Mouse (Mus musculus) heart, postnatal 25 days (tissue): ENCODE measurements at regions not wholly inside any gene's neighbourhood (a gene's known extent, or its start where the extent isn't known, plus 50 kb on each side); places are given as distances from the start of the nearest gene placed in this dataset.

Experiments used
- DNase-seq: peaks from one replicate; pipeline ENCODE4 v3.0.0; 2022; ENCODE audit warnings: low spot score
- intact Hi-C: fragments of 180-260 bp; cut with DNase I; formaldehyde crosslinking; loops from one replicate; pipeline ENCODE4 v1.15.1; 2025

DNA sequence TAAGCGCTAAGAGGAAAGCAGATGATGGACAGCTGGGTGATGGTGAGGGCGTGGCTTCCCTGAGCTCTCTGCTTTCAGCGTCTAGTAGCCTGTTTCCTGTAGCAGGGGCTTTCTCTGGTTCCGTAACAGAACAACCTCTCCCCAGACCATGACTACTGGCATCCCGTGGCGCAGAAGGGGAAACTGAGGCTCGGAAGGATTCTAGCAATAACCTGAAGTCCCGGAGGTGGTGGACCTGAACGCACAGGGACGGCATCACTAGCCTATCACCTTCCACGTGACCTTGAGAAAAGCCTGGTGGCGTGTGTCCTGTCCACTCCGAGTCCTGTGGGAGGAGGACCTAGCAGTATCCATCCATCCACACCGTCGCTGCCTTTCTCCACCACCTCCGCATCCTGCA is 208.1 kb downstream of the Gm26897 start:
- DNase-seq, result no peak
- intact Hi-C loops, result no loop called here

DNA sequence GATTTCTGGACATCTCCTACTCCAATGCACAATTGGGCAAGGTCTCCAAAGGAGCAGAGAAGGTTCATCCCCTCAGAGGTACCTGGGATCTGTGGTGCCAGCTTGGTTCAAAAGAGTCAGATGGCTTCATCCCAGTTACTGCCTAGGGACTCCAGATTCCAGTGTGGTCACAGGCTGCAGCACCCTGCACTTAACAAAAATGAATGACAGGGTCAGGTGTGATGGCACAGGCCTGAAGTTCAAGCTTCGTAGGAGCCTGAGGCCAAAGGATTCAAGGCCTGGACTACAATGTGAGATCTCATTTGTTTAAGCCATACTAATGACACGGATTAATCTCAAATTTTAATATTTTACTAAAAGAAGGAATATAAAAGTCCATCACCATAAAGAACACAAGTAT is 209.1 kb downstream of the Gm26897 start:
- intact Hi-C loops, result no loop called here
- no peak for DNase-seq

DNA sequence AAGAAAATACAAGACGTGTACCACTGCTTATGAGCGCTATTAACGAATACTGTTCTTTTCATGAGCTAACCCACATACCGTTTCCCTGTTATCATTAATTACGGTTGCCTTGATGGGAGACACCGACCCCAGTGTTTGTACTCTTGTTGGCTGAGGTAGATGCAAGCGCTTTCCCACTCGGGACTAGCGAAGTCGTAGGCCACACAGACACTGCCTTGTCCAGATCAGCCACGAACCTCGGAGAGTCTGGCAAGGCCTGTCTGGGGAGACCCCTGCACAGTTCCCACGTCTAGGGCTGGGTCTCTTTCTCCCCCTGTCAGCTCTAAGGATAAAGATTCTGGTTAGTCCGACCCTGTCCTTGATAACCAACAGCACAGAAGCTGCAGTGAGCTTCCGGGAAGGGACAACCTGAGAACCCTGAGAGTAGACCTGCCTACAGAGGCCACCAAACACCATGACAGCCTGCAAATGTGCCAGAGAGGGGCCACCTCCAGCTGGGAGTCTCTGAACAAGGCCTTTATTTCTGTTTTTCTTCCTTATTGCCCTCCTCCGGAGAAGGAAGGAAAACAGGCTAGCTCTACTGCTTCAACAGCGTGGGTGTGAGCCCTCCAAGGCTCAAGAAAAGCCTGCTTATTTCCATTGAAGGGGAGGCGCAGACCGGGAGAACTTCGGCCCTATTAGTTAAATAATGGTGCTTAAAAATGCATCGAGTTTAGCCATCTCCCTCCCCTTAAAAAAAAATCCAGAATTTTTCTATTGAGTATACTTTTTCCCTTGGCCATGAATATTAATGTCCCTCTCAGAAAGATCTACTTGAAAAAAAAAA is 209.8 kb downstream of the Gm26897 start:
- intact Hi-C loops, result no loop called here
- DNase-seq, result no peak

DNA sequence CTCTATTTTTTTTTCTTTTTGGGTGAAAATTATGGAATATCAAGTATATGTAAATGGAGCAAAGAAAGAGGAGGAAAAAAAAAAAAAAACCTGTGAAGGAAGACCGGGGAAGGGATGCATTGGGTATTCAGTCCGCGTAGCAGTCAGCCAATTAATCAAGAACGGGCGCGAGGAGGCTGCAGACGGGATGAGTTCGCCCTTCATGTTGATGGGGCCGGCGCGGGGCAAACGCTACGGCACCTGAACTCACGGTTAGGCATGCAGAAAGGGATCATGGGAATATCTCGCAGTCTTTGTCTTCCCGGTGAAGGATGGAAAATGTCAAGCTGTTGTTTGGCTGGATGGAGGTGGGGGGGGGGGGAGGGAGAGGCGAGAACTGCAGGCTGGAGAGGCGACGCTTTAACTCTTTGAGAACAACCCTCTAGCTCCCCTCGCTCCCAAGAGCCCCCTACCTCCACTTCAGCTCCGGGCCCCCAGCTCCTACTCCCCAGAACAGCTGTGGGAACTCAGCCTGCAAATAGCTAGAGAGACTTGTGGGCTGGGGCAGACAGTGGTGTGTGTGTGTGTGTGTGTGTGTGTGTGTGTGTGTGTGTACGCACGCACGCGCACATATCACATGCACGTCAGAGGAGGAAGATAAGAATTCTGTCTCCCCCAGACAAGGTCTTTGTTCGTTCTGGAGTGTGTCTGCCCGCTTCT is 210.7 kb downstream of the Gm26897 start:
- DNase-seq, result no peak
- intact Hi-C loops, result no loop called here

DNA sequence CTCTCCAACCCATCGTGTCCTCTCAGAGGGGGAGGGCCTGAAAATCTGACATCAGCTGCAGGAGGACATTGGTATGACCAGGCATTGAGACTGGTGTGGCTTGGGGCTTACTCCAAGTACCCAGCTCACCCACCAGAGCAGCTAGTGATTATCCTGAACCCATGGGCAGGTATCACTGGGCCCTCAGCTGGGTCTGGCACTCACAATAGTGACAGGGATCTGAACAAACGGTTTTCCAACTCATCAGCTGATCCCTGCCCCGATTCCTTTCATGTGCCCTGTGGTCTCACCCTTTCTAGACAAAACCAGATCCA is 211.2 kb downstream of the Gm26897 start:
- DNase-seq, result no peak
- intact Hi-C loops, result no loop called here

DNA sequence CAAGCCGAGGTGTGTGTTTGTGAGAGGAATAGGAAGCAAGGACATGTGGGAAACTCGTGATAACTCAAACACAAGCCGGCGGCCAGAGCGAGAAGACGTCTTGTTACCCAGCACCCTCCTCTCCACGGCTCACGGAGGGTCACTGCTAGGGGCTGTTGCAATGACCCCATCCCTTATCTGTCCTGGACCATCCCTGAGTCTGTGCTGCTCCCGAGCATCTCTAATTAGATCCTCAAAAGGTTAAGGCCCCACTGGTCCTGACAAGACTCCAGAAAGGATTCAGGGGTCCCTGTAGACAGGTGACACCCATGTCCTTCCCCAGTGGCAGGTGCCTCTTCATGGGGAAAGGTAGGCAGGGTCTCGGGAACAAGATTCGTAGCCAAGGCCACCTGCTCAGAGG is 212.6 kb downstream of the Gm26897 start:
- no peak for DNase-seq
- intact Hi-C loops, result no loop called here

DNA sequence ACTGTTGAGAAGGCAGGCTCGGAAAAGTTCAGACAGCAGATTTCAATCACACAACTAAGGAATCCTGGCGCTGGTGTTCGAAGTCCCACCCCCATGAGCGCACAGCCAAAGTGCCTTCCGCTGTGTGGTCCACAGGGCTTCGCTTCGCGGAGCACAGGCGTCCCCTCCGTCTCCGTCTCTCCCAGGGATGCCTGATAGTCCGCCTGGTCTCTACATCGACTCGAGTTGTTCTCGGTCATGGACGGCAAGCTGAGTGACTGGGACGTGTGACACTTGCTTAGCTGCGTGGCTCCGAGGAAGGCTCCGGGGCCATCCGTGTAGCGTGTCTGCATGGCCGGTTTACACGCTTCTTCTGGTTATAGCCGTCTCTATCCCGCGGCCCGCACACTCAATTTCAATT is 224.0 kb downstream of the Gm26897 start:
- DNase-seq, result no peak
- intact Hi-C loops, result no loop called here

DNA sequence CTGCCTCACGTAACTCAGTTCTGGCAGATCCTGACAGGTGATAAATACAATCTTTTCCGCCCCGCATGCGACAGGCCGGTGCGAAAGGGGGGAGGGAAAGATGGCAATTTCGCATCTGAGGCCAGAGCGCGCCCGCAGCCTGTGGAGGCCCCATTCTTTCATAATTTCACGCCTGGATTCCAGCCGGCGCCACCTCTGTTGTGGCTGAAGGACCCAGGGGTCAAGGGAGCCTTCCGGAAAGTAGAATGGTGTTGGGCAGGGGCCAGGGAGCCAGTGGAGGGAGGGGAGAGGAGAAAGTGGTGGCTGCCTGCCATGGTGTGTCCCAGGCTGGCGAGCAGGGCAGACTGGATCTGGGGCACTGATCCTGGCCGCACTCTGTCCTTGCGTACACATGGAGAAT is 224.5 kb downstream of the Gm26897 start:
- DNase-seq, result no peak
- intact Hi-C loops, result no loop called here

DNA sequence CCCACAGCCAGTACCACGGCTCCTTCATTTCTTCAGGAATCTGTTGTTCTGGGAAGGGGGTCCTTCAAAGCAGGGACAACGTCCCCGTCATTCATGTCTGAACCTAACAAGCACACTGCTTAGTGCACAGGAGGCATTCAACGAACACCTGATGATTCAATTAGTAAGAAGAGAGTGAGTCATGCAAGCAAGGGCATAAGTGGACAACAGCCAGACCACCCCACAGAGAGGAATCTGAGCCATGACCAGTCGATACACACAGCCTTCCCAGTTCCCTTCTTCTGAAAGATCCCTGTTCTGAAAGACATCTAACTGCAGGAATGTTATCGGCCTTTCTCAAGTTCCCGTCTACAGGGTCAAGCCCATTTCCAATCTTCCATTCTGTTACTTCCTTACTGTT is 231.6 kb downstream of the Gm26897 start:
- no peak for DNase-seq
- intact Hi-C loops, result no loop called here

DNA sequence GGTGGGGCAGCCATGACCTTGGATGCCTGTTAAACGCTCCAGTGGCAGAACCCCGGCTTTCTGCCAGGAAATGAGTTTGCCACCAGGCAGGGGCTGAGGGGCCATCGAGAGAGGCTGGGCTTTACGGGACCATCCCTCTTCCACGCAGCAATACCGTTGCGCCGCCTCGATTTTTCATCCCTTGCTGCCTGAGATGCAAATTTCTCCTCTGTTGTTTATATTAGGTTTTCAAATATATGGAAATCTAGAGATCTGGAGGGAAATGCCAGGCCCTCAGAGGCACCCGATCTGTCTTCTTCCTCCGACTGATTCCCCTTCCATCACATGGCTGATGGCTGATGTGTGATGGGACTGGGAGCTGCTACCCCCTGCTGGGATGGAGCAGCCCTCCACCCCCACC is 234.4 kb downstream of the Gm26897 start:
- no peak for DNase-seq
- intact Hi-C loops, result no loop called here

DNA sequence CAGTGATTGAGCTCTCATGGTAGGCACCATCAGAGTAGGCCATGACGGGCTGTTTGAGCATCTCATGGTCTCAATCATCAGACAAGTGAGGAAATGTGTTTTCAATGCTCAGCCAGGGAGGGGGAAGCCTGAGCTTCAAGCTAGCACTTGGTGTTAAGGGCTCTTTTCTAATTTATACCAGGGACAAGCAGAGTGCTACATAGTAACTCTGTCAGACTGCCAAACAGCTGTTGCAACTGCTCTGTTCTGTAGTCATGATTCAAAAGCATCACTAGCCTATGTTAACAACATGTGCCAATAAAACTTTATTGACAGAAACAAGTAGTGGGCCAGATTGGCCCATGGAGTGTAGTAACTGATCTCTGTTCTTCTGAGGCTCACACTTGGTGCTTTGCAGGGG is 235.0 kb downstream of the Gm26897 start:
- intact Hi-C loops, result no loop called here
- no peak for DNase-seq

DNA sequence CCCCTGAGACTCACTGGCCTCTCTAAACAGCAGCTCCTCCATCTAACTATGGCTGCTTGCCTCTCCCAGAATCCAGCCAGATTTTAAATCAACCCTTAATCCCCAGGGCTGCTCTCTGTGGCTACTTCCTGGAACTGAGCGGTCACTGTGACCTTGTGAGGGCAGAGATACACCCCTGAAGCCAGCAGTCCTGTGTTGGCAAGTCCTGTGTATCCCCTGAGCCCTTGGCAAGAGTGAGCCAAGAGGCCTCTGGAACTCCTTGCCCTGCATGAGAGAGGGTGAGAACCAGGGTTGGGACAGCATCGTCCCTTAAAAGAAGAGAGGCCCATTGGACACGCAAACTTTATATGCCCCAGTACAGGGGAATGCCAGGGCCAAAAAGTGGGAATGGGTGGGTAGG is 237.5 kb downstream of the Gm26897 start:
- intact Hi-C loops, result no loop called here
- DNase-seq, result no peak

DNA sequence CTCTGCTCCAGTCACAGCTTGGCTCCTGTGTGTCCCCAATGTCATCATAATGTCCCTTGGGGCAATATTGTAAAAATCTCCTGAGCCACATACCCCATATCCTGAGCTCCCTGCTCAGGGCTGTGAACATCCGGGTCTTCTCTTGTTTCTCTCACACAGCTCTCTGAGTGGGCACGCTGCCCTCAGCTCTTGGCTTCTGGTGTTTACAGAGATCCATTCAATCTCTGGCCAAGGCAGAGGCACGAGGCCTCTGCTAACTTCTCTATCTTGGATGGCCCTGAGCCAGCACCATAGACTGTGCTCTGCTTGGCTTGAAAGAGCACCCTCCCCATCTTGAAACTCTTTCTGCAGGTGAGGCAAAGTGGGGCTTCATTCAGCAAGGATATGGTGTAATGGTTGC is 238.2 kb downstream of the Gm26897 start:
- DNase-seq, result no peak
- intact Hi-C loops, result no loop called here

DNA sequence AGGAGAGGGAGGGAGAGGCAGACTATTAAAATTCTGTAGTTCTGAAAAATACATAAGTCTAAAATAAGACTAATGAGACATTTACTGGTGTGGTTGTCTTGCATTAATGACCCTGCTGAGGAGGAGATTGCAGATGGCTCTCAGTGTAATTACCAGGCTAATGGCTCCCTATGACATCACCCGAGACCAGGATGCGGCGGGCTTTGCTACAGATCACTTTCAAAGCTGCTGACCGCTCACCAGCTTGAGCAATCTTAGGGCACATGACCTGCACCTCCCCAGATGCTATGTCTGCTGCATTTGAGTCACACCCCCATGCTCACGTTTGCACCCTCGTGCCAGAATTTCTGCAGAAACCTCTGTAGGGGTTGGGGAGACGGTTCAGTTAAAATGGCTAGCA is 242.0 kb downstream of the Gm26897 start:
- no peak for DNase-seq
- intact Hi-C loops, result no loop called here

DNA sequence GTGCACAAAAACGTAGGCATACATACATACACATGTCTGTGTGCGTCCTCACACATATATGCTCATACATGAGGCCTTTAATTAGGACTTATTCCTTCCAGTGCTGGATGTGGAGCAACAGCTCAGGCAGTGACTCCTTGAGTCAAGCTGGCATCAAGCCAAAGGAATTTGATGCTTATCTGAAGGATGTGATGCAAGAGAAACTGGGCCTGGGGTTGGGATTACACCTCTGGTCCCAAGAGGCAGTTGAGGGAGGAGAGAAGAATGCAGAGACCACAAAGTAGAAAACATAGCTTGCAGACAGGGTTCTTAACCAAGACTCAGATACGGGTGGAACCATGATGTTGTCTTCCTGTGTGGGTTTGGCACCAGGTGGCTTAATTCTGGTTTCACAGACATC is 245.9 kb downstream of the Gm26897 start:
- intact Hi-C loops, result no loop called here

DNA sequence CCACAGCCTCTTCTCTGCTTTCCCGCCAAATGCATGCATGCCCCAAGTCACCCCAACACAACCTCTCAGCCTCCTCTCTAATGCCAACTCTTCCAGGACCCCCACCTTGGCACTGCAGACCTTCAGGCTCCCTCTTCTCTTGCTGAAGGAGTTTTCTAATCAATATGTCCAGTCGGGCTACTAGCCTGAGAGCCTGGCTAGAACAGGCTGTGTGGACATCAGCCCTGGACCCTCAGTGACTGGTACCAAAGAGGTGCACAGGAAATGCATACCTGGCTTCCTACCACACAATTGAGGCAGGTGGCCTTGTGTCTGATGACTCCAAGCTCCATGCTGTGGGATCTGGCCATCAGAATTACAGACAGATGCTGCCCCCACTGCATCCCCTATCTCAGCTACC is 248.4 kb downstream of the Gm26897 start:
- intact Hi-C loops, result no loop called here
- DNase-seq, result no peak

More for the DNA sequence above, 245.9 kb downstream of the Gm26897 start:
- no peak for DNase-seq

DNA sequence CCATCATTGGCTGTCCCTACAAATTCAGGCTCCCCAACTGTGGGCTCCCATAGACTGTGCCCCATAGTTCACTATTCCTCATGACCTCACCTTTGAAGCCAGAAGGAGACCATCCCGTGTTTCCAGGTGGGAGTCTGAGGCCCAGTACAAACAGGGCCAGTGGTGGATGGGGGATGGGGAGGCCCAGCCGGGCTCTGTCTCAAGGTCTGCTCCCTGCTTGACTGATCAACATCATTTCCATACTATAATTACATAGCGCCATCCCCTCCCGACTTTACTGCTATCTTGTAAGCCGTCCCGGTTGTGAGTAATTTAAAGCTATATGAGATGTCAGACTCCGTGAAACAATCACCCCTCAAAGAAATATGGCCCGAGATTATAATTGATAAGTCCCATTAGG is 252.3 kb downstream of the Gm26897 start:
- intact Hi-C loops, result no loop called here
- no peak for DNase-seq

DNA sequence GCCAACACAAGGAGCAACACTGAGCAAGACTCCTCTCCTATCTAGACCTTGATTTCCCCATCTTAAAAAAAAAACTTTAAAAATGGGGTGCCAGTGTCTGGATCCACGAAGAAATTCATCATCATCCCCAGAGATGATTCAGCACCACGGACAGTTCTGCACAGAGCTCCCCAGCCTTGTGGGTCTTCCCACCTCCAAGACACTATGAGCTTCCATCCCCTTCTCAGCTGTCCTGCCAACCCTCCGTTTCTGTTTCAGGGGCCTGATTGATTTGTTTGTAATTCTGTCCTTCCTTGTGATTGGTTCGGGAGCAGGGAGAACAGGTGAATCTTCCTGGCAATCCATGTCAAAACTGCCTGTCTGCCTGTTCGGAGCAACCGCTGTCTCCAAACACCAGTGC is 253.3 kb downstream of the Gm26897 start:
- no peak for DNase-seq

DNA sequence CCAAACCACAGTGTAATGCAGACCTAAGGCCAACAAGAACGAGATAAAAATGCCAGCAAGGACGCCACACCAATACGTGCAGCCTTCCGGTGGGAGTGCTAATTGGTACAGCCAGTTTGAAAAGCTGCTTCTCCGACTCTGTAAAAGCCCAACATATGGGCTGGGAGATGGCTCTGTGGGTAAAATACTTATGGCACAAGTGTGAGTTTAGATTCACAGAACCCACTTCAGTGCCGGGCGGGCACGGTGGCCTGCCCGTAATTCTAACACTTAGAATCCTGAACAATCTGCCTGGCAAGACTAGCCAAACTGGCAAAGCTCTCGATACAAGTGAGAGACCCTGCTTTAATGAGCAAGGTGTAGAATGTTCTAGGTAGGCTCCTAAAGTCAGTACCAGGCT is 258.1 kb downstream of the Gm26897 start:
- DNase-seq, result no peak
- intact Hi-C loops, result no loop called here

More for the DNA sequence above, 253.3 kb downstream of the Gm26897 start:
- intact Hi-C loops, result no loop called here

DNA sequence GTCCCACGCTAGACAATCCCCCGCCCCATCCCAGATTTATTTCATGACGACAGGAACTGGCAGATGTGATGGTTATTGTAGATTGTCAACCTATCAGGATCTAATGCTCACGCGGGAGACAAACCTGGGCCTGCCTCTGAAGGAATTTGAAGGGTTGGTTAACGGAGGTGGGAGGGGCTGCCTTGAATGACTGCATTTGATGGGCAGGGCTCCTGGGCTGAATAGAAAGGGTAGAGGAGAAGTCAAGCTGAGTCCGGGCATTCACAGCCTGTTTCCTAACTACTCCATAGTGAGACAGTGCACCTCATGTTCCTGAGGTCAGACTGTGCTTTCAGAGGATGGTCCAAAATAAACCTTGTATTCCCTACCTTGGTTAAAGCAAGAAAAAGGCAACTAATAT is 259.1 kb downstream of the Cryba4 start:
- intact Hi-C loops, result no loop called here

DNA sequence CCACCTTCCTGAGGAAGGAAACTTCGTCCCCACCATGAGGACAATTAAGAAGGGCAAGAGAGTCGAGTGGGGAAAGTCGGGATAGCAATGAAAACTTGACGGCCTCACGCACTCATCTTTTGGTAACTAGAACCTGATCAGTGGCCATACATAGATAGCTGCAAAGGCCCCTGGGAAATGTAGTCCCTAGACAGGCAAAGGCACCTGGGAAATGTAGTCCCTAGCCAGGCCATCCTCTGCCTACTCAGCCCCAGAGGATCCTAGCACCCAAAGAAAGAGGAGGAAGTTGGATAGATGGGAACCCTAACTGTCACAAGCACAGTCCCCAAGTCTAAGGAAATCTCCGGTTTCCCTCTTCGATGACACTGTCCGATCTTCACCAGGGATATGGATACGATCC is 258.4 kb downstream of the Cryba4 start:
- DNase-seq, result no peak
- intact Hi-C loops, result no loop called here

More for the DNA sequence above, 259.1 kb downstream of the Cryba4 start:
- DNase-seq, result no peak

DNA sequence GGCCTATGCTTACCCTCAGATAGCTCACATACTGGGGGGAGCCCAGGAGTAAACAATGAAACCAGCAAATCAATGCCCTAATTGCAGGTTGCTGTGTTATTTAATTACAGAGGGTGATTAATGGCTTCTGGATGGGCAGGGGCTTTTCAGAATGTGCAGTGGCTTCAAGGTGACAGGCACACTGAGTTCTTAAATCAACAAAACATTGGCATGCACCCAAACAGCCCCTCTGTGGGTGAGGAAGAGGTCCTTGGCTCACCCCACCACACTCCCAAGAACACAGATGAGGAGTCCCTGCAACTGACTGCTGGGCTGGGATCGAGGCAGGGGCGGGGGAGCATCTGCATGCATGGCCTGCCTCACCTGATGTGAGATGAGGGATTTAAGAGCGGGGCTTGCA is 255.5 kb downstream of the Cryba4 start:
- intact Hi-C loops, result no loop called here

More for the DNA sequence above, 255.5 kb downstream of the Cryba4 start:
- no peak for DNase-seq
